ENCODE assay signal across 11 mouse cellular contexts in the genomic region with DNA sequence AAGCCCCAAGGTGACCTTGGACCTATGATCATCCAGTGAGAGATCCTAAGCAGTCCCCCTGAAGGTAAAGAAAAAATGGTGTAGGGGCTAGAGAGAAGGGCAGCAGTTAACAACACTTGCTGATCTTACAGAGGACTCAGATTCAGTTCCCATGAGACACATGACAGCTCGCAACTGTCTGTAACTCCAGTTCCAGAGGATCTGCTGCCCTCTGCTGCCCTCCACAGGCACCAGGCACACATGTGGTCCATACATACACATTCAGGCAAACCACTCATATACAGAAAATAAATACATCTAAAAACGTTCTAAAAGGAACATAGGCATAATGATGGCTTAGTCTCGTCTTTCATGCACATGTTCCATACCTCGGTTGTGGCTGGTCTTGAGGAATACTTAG.
DNase-seq lines count a peak whose midpoint lies in the region; ATAC-seq and TF ChIP-seq lines count a peak whose summit lies in the region.
"Had no signal": no experiment of that assay in that cellular context is flagged by ENCODE, and none has a peak within 500 bp of the region (broad histone marks: within the 10 kb centered on the region; RNA-seq: fewer than 3 reads in every experiment).

No protein-coding gene starts in this region.

- peak; percentile 8 to 49 for DNase-seq in adrenal gland, adult (ENCODE audit: inconsistent age in 2 of 2, low spot score in 1 of 2)
- DNase-seq in adrenal gland, postnatal 4 days (ENCODE audit: low spot score in 2 of 2), result no peak
- DNase-seq in liver, postnatal 0 days, result no peak
- DNase-seq in ES-CJ7 (ENCODE audit: low read depth, low spot score), result peak; percentile 68
- DNase-seq in left cerebral cortex, postnatal 10 days (ENCODE audit: extremely low spot score in 1 of 2, low spot score in 2 of 2), result no peak
- no peak for DNase-seq in forebrain, embryonic 11.5 days (ENCODE audit: low spot score)
- DNase-seq: right cerebral cortex, postnatal 25 days had no signal

- no peaks in the 10 kb centered on the region for H3K9me3 ChIP-seq in liver, postnatal 0 days (ENCODE audit: low read length)
- H3K9me3 ChIP-seq in liver, embryonic 12.5 days (replicated peaks), result no peaks in the 10 kb centered on the region
- H3K9me3 ChIP-seq in forebrain, embryonic 11.5 days (ENCODE audit: control insufficient read depth, low read length), result no peaks in the 10 kb centered on the region
- H3K9me3 ChIP-seq: kidney, embryonic 15.5 days had no signal

- WGBS in liver, postnatal 0 days (ENCODE audit: insufficient replicate concordance), result 61% methylated on average over 4 of the region's 4 CpGs
- 49% methylated on average over 4 of the region's 4 CpGs for WGBS in liver, embryonic 12.5 days (ENCODE audit: insufficient replicate concordance)
- WGBS in forebrain, embryonic 11.5 days, result 69% methylated on average over 4 of the region's 4 CpGs

- no peak for TF ChIP-seq EP300 in liver, postnatal 0 days (IDR thresholded peaks at IDR 0.05; ENCODE audit: low read depth)

- H3K36me3 ChIP-seq in liver, postnatal 0 days (replicated peaks; ENCODE audit: insufficient read depth, low read length), result no peaks in the 10 kb centered on the region
- no peaks in the 10 kb centered on the region for H3K36me3 ChIP-seq in liver, embryonic 12.5 days
- H3K36me3 ChIP-seq in forebrain, embryonic 11.5 days (ENCODE audit: control insufficient read depth, insufficient read depth, low read length), result no peaks in the 10 kb centered on the region
- H3K36me3 ChIP-seq: kidney, embryonic 15.5 days had no signal

- H3K27me3 ChIP-seq in liver, postnatal 0 days (ENCODE audit: insufficient read depth, low read length), result no peaks in the 10 kb centered on the region
- no peaks in the 10 kb centered on the region for H3K27me3 ChIP-seq in liver, embryonic 12.5 days (replicated peaks)
- no peaks in the 10 kb centered on the region for H3K27me3 ChIP-seq in forebrain, embryonic 11.5 days (ENCODE audit: control insufficient read depth, insufficient read depth, low read length)
- H3K27me3 ChIP-seq: kidney, embryonic 15.5 days had no signal

- no peak overlapping the region for H3K4me2 ChIP-seq in liver, postnatal 0 days (ENCODE audit: low read depth, low read length)
- no peak overlapping the region for H3K4me2 ChIP-seq in liver, embryonic 12.5 days
- H3K4me2 ChIP-seq in forebrain, embryonic 11.5 days (ENCODE audit: low read depth, low read length, severe bottlenecking), result no peak overlapping the region
- H3K4me2 ChIP-seq: kidney, embryonic 15.5 days had no signal

- intact Hi-C loops in left cerebral cortex, postnatal 10 days (cut with DNase I), result no loop called here

- H3K4me1 ChIP-seq in liver, postnatal 0 days (ENCODE audit: insufficient read depth), result no peaks in the 10 kb centered on the region
- H3K4me1 ChIP-seq in liver, embryonic 12.5 days, result no peaks in the 10 kb centered on the region
- H3K4me1 ChIP-seq in forebrain, embryonic 11.5 days (replicated peaks; ENCODE audit: control insufficient read depth, insufficient read depth, low read length), result no peaks in the 10 kb centered on the region
- H3K4me1 ChIP-seq: kidney, embryonic 15.5 days had no signal

- no peak for ATAC-seq in liver, postnatal 0 days
- no peak for ATAC-seq in liver, embryonic 12.5 days
- ATAC-seq in megakaryocyte progenitor cell, adult 5-6 weeks (replicated peaks; ENCODE audit: poor library complexity), result peak; percentile 61
- no peak for ATAC-seq in forebrain, embryonic 11.5 days (replicated peaks; ENCODE audit: low FRiP score)
- ATAC-seq: forebrain, embryonic 16.5 days had no signal

- H3K9ac ChIP-seq in liver, postnatal 0 days (replicated peaks), result no peak overlapping the region
- no peak overlapping the region for H3K9ac ChIP-seq in liver, embryonic 12.5 days
- no peak overlapping the region for H3K9ac ChIP-seq in forebrain, embryonic 11.5 days (ENCODE audit: low read length)
- H3K9ac ChIP-seq: kidney, embryonic 15.5 days had no signal

- H3K27ac ChIP-seq in liver, postnatal 0 days (ENCODE audit: low read depth), result no peak overlapping the region
- H3K27ac ChIP-seq in liver, embryonic 12.5 days, result no peak overlapping the region
- H3K27ac ChIP-seq in forebrain, embryonic 11.5 days (ENCODE audit: low read depth, low read length), result no peak overlapping the region
- H3K27ac ChIP-seq: kidney, embryonic 15.5 days had no signal

- H3K4me3 ChIP-seq in liver, postnatal 0 days (ENCODE audit: low read depth, low read length), result no peak overlapping the region
- no peak overlapping the region for H3K4me3 ChIP-seq in liver, embryonic 12.5 days
- no peak overlapping the region for H3K4me3 ChIP-seq in forebrain, embryonic 11.5 days (ENCODE audit: low read depth, low read length)
- H3K4me3 ChIP-seq: kidney, embryonic 15.5 days had no signal

- TF ChIP-seq CTCF in liver, postnatal 0 days (IDR thresholded peaks at IDR 0.05; ENCODE audit: low read depth), result peak; percentile 62

Comparison
In these comparisons a context has a peak if more than half of its experiments do, and no peak if none do; other contexts are left out.
1. DNase-seq: peak in adrenal gland, adult (2 of 2) and ES-CJ7 (single experiment); none in adrenal gland, postnatal 4 days (0 of 2), liver, postnatal 0 days (single experiment), left cerebral cortex, postnatal 10 days (0 of 2) and forebrain, embryonic 11.5 days (single experiment).